Mouse (Mus musculus) CH12.LX (cell line): Measurements from ENCODE around the gene Micu2. TPM values are rescaled to one million over a fixed set of nuclear protein-coding genes. Genes with fewer than 3 reads are reported as not detected.

ENCODE experiments used
- DNase-seq: peaks from one replicate; pipeline ENCODE4 v3.0.0-alpha.2; 2013; ENCODE audit errors: extremely low read depth
- H3K27ac ChIP-seq: 2 replicates; pipeline ENCODE4 v1.5.1; 2012; ENCODE audit warnings: low read depth, mild to moderate bottlenecking, control low read depth, moderate library complexity; ENCODE audit not compliant: insufficient read depth
- H3K27me3 ChIP-seq: replicated peaks from 2 replicates; pipeline ENCODE3; 2012; ENCODE audit warnings: inconsistent platforms
- H3K36me3 ChIP-seq, 2 experiments: replicated peaks in 1 of 2; 2 replicates each; pipeline versions ENCODE3 to v1.6.1; 2012; ENCODE audit warnings: inconsistent platforms in 1 of 2, low read length in 1 of 2, mild to moderate bottlenecking in 1 of 2, mixed read lengths in 1 of 2, moderate library complexity in 1 of 2; ENCODE audit not compliant: control insufficient read depth in 1 of 2, insufficient read depth in 1 of 2
- H3K4me1 ChIP-seq, 2 experiments: 2 replicates each; pipeline ENCODE4 v1.6.1; 2012; ENCODE audit warnings: inconsistent platforms in 1 of 2, moderate library complexity in 1 of 2; ENCODE audit not compliant: insufficient read depth in 2 of 2, control insufficient read depth in 1 of 2
- H3K4me2 ChIP-seq: 2 replicates; pipeline ENCODE4 v1.6.1; 2012; ENCODE audit warnings: low read depth, mild to moderate bottlenecking, control low read depth; ENCODE audit not compliant: poor library complexity, insufficient read depth, severe bottlenecking
- H3K4me3 ChIP-seq, 3 experiments: fragments of 150-350 bp in 1 of 3; sonication (generic) in 1 of 3; replicated peaks in 1 of 3; 2 replicates each; pipeline versions ENCODE3 to v1.5.1; 2011 to 2012; ENCODE audit warnings: low read depth in 2 of 3, low read length in 2 of 3, mild to moderate bottlenecking in 2 of 3, moderate library complexity in 2 of 3, control low read depth in 1 of 3, improper control_type of control experiment in 1 of 3, inconsistent platforms in 1 of 3, mixed read lengths in 1 of 3; ENCODE audit not compliant: poor library complexity in 1 of 3
- H3K79me2 ChIP-seq: replicated peaks from 2 replicates; pipeline ENCODE4 v1.6.1; 2012; ENCODE audit warnings: mild to moderate bottlenecking, moderate library complexity; ENCODE audit not compliant: control insufficient read depth, poor library complexity, insufficient read depth, severe bottlenecking; ENCODE audit errors: extremely low read depth
- H3K9ac ChIP-seq: 2 replicates; pipeline ENCODE4 v1.6.1; 2012; ENCODE audit warnings: low read depth, mild to moderate bottlenecking, control low read depth, moderate library complexity; ENCODE audit not compliant: insufficient read depth
- H3K9me3 ChIP-seq: replicated peaks from 2 replicates; pipeline ENCODE3; 2012; ENCODE audit warnings: low read length, inconsistent platforms, mixed read lengths
- BHLHE40 ChIP-seq: IDR thresholded peaks from 2 replicates; pipeline ENCODE4 v1.6.1; 2011; ENCODE audit warnings: mild to moderate bottlenecking, low read depth, low read length, improper control_type of control experiment
- CHD1 ChIP-seq: IDR thresholded peaks from 2 replicates; pipeline ENCODE4 v1.6.1; 2012; ENCODE audit warnings: low read depth, low read length, improper control_type of control experiment, inconsistent platforms
- CHD2 ChIP-seq: IDR thresholded peaks from 2 replicates; pipeline ENCODE4 v1.6.1; 2011; ENCODE audit warnings: low read length, improper control_type of control experiment
- E2F4 ChIP-seq: IDR thresholded peaks from 2 replicates; pipeline ENCODE4 v1.6.1; 2011; ENCODE audit warnings: low read depth, low read length, improper control_type of control experiment; ENCODE audit not compliant: insufficient replicate concordance
- ELF1 ChIP-seq: IDR thresholded peaks from 2 replicates; pipeline ENCODE4 v1.6.1; 2014; ENCODE audit warnings: low read depth, mild to moderate bottlenecking, inconsistent platforms, low read length, improper control_type of control experiment
- EP300 ChIP-seq: IDR thresholded peaks from 2 replicates; pipeline ENCODE4 v1.6.1; 2011; ENCODE audit warnings: low read length, improper control_type of control experiment
- IRF4 ChIP-seq: IDR thresholded peaks from 2 replicates; pipeline ENCODE4 v1.6.1; 2014; ENCODE audit warnings: low read depth, mild to moderate bottlenecking, inconsistent platforms, low read length, improper control_type of control experiment
- KAT2A ChIP-seq: IDR thresholded peaks from 2 replicates; pipeline ENCODE4 v1.6.1; 2012; ENCODE audit warnings: low read length, improper control_type of control experiment, inconsistent platforms; ENCODE audit not compliant: insufficient replicate concordance
- MAFK ChIP-seq: IDR thresholded peaks from 2 replicates; pipeline ENCODE4 v1.6.1; 2011; ENCODE audit warnings: low read length, improper control_type of control experiment; ENCODE audit not compliant: insufficient replicate concordance
- MAX ChIP-seq: IDR thresholded peaks from 2 replicates; pipeline ENCODE4 v1.6.1; 2011; ENCODE audit warnings: low read length, improper control_type of control experiment
- MAZ ChIP-seq: IDR thresholded peaks from 2 replicates; pipeline ENCODE4 v1.6.1; 2012; ENCODE audit warnings: low read depth, mild to moderate bottlenecking, inconsistent platforms, low read length, improper control_type of control experiment, moderate library complexity
- POLR2AphosphoS2 ChIP-seq: IDR thresholded peaks from 2 replicates; pipeline ENCODE4 v1.6.1; 2011; ENCODE audit warnings: low read depth, low read length, improper control_type of control experiment
- TCF12 ChIP-seq: IDR thresholded peaks from 2 replicates; pipeline ENCODE4 v1.6.1; 2014; ENCODE audit warnings: low read depth, mild to moderate bottlenecking, inconsistent platforms, low read length, improper control_type of control experiment
- UBTF ChIP-seq: IDR thresholded peaks from 2 replicates; pipeline ENCODE4 v1.6.1; 2012; ENCODE audit warnings: low read depth, mild to moderate bottlenecking, inconsistent platforms, low read length, improper control_type of control experiment, moderate library complexity
- USF2 ChIP-seq: conservative IDR thresholded peaks from 2 replicates; pipeline ENCODE4 v1.6.1; 2011; ENCODE audit warnings: low read depth, low read length, improper control_type of control experiment
- ZC3H11A ChIP-seq: IDR thresholded peaks from 2 replicates; pipeline ENCODE4 v1.6.1; 2012; ENCODE audit warnings: low read depth, mild to moderate bottlenecking, inconsistent platforms, low read length, improper control_type of control experiment
- dilution Hi-C: fragments of 300-500 bp; cut with MboI; formaldehyde crosslinking; loops from 2 replicates; pipeline ENCODE4 v1.14.3; 2020; ENCODE audit warnings: low sequenced_read_pairs; ENCODE audit not compliant: extremely low pct_unique_long_range_greater_than_20kb, extremely low pct_ligation_motif_present
- in situ Hi-C: fragments of 300-500 bp; cut with MboI; formaldehyde crosslinking; loops from 3 replicates; pipeline ENCODE4 v1.14.3; 2019; ENCODE audit warnings: low sequenced_read_pairs, low pct_ligation_motif_present, low pct_unique_long_range_greater_than_20kb, mixed read lengths
- polyA plus RNA-seq: library from polyadenylated mRNA; unstranded; fragments of >175 nt; gene quantifications from 2 replicates; pipeline ENCODE4 v1.2.1, GENCODE M21; 2012; ENCODE audit warnings: low read depth; ENCODE audit not compliant: insufficient read length
- total RNA-seq, 2 experiments: library from RNA; depleted of rRNA; stranded (reverse); fragments of 300-350 nt in 1 of 2; fragments of >200 nt in 1 of 2; gene quantifications; 2 replicates each; pipeline ENCODE4 v1.2.3; 2012 to 2014

The Micu2 gene
- total and polyA plus RNA-seq, 3 experiments: 39.8 to 62.5 (median 52.7) TPM

GRCm38 (mm10) chr14:57919148-57919875, 79.8 kb downstream of the Micu2 start:
- peak; percentile 57 for DNase-seq
- TF ChIP-seq MAX (peak; percentile 25; the same call in 1 of the 2 replicates), ZC3H11A (no peak), IRF4 (peak; percentile 54)
- Histone ChIP-seq H3K27ac (no peak overlapping the region), H3K36me3 (peaks cover 27 to 65% of the 10 kb centered on the region in 2 experiments), H3K79me2 (no peaks in the 10 kb centered on the region), H3K4me3 (no peak overlapping the region), H3K9me3 (peaks cover 10% of the 10 kb centered on the region), H3K9ac (no peak overlapping the region), H3K4me1 (peaks cover 4 to 21% of the 10 kb centered on the region in 2 experiments; a peak in 3 of 4 replicates), H3K4me2 (peak overlapping the region; percentile 1; the same call in 1 of the 2 replicates), H3K27me3 (no peaks in the 10 kb centered on the region)
- in situ Hi-C loops (loop anchor here (5.0 to 25.0 kb wide), 2 partner anchors 237 to 532 kb away; partner anchors contain the start of gene Cryl1), dilution Hi-C loops (no loop called here)

- Histone ChIP-seq H3K27ac (no peak overlapping the region), H3K4me3 (no peak overlapping the region), H3K4me2 (no peak overlapping the region), H3K4me1 (peaks cover 9 to 21% of the 10 kb centered on the region in 2 experiments), H3K79me2 (no peaks in the 10 kb centered on the region), H3K27me3 (no peaks in the 10 kb centered on the region), H3K9me3 (no peaks in the 10 kb centered on the region), H3K9ac (no peak overlapping the region), H3K36me3 (peaks cover 11 to 34% of the 10 kb centered on the region in 2 experiments)
- TF ChIP-seq E2F4 (no peak), USF2 (no peak), TCF12 (no peak), EP300 (no peak), MAX (no peak), IRF4 (no peak), MAFK (no peak), MAZ (no peak), KAT2A (no peak), POLR2AphosphoS2 (no peak), BHLHE40 (no peak), ELF1 (no peak), UBTF (no peak), CHD1 (no peak), CHD2 (no peak)
- no peak for DNase-seq
- in situ Hi-C loops: loop anchor here (5.0 to 25.0 kb wide), 2 partner anchors 233 to 528 kb away; partner anchors contain the start of gene Cryl1
- dilution Hi-C loops: no loop called here
Observed at GRCm38 (mm10) chr14:57915341-57915740, 83.7 kb downstream of the Micu2 start.
